In genomic region chr19:5689565-5690342, GRCm38 (mm10) we compare ENCODE assay signal across 8 mouse cellular contexts. TPM values are rescaled to one million over a fixed set of nuclear protein-coding genes. Genes with fewer than 3 reads are reported as not detected.
DNase-seq lines count a peak whose midpoint lies in the region; ATAC-seq and TF ChIP-seq lines count a peak whose summit lies in the region.

No protein-coding gene starts in this region.

- H3K4me3 ChIP-seq in layer of hippocampus, adult 2 months = peak overlapping the region; percentile 72
- peak overlapping the region; percentile 92 for H3K4me3 ChIP-seq in lung, embryonic 14.5 days (ENCODE audit: low read depth, low read length)

- no peak for TF ChIP-seq CTCF in layer of hippocampus, adult 2 months (conservative IDR thresholded peaks at IDR 0.05)
- TF ChIP-seq CTCF in lung, embryonic 14.5 days (IDR thresholded peaks at IDR 0.05; ENCODE audit: low read depth) = no peak

- peak overlapping the region; percentile 93 for H3K27ac ChIP-seq in layer of hippocampus, adult 2 months
- H3K27ac ChIP-seq in lung, embryonic 14.5 days (ENCODE audit: low read depth) = peak overlapping the region; percentile 94

- H3K4me1 ChIP-seq in lung, embryonic 14.5 days (ENCODE audit: insufficient read depth) = peaks cover 16% of the 10 kb centered on the region; the same call in 1 of the 2 replicates

- peaks cover 57% of the 10 kb centered on the region for H3K36me3 ChIP-seq in lung, embryonic 14.5 days (ENCODE audit: insufficient read depth)

- DNase-seq in MEL-GATA-1-ER (ENCODE audit: extremely low read depth, low read depth) = peak; percentile 75
- peak; percentile 66 for DNase-seq in cerebellum, adult 8-10 months
- peak; percentile 77 for DNase-seq in forelimb bud, embryonic 11.5 days (ENCODE audit: low read depth, low spot score)
- peak; percentile 89 for DNase-seq in heart, postnatal 4 days
- DNase-seq in layer of hippocampus, adult 2 months (ENCODE audit: low spot score in 2 of 2) = peak; percentile 73 to 81
- DNase-seq in lung, embryonic 14.5 days = peak; percentile 90
- DNase-seq in testis, postnatal 14 days (ENCODE audit: low spot score) = peak; percentile 87

- no peaks in the 10 kb centered on the region for H3K9me3 ChIP-seq in lung, embryonic 14.5 days (ENCODE audit: low read depth, low read length)

- peak; percentile 62 for ATAC-seq in lung, embryonic 14.5 days (ENCODE audit: insufficient read depth)
- ATAC-seq in neutrophil, adult 5-6 weeks (ENCODE audit: extremely low read depth, insufficient number of reproducible peaks, low FRiP score, poor library complexity, severe bottlenecking) = peak; percentile 51

- 4% methylated on average over 42 of the region's 42 CpGs for WGBS in lung, embryonic 14.5 days

- H3K27me3 ChIP-seq in lung, embryonic 14.5 days (ENCODE audit: insufficient read depth, low read length) = no peaks in the 10 kb centered on the region

- H3K4me2 ChIP-seq in lung, embryonic 14.5 days = peak overlapping the region; percentile 97

- peak overlapping the region; percentile 88 for H3K9ac ChIP-seq in lung, embryonic 14.5 days

RNA-seq across cellular contexts. Expression of gene Pcnx3, which starts 1.0 kb away (rescaled TPM):
- 10 to 100 TPM; 42.5 to 42.7 TPM for total RNA-seq in heart, postnatal 4 days (2021)
- total RNA-seq in layer of hippocampus, adult 2 months (2021) = 10 to 100 TPM; 69.1 to 78.8 TPM
- 28.4 and 35.2 TPM in 2 replicates for polyA plus RNA-seq in lung, embryonic 14.5 days (2014; fragmentation: Nextera tagmentation; extraction: Ambion mirVana)
- total RNA-seq in neutrophil, adult 5-6 weeks (2017) = 58.3 and 60.2 TPM in 2 replicates

RNA-seq across cellular contexts. Expression of gene Map3k11, which starts 1.2 kb away (rescaled TPM):
- 10 to 100 TPM; 39.8 to 40.0 TPM for total RNA-seq in heart, postnatal 4 days (2021)
- 10 to 100 TPM; 20.2 to 20.4 TPM for total RNA-seq in layer of hippocampus, adult 2 months (2021)
- polyA plus RNA-seq in lung, embryonic 14.5 days (2014; fragmentation: Nextera tagmentation; extraction: Ambion mirVana) = 36.6 TPM in 2 replicates
- 64.1 and 65.3 TPM in 2 replicates for total RNA-seq in neutrophil, adult 5-6 weeks (2017)

RNA-seq across cellular contexts. Expression of gene Kcnk7, which starts 14.4 kb away (rescaled TPM):
- total RNA-seq in heart, postnatal 4 days (2021) = not detected
- under 1 TPM in 1 of 2 experiments, not detected in 1; 0.36 TPM for total RNA-seq in layer of hippocampus, adult 2 months (2021)
- 0.32 and 0.47 TPM in 2 replicates for polyA plus RNA-seq in lung, embryonic 14.5 days (2014; fragmentation: Nextera tagmentation; extraction: Ambion mirVana)
- 1.7 and 2.3 TPM in 2 replicates for total RNA-seq in neutrophil, adult 5-6 weeks (2017)

RNA-seq across cellular contexts. Expression of gene Sipa1, which starts 26.2 kb away (rescaled TPM):
- total RNA-seq in heart, postnatal 4 days (2021) = 10 to 100 TPM; 40.2 to 42.2 TPM
- 10 to 100 TPM; 16.5 to 17.5 TPM for total RNA-seq in layer of hippocampus, adult 2 months (2021)
- 40.4 and 49.3 TPM in 2 replicates for polyA plus RNA-seq in lung, embryonic 14.5 days (2014; fragmentation: Nextera tagmentation; extraction: Ambion mirVana)
- total RNA-seq in neutrophil, adult 5-6 weeks (2017) = 199 and 249 TPM in 2 replicates

RNA-seq across cellular contexts. Expression of gene Ehbp1l1, which starts 36.4 kb away (rescaled TPM):
- total RNA-seq in heart, postnatal 4 days (2021) = 100 to 1,000 TPM; 179 to 191 TPM
- 10 to 100 TPM; 11.8 to 17.7 TPM for total RNA-seq in layer of hippocampus, adult 2 months (2021)
- 15.5 and 17.4 TPM in 2 replicates for polyA plus RNA-seq in lung, embryonic 14.5 days (2014; fragmentation: Nextera tagmentation; extraction: Ambion mirVana)
- 88.8 and 91.8 TPM in 2 replicates for total RNA-seq in neutrophil, adult 5-6 weeks (2017)

Comparison
In these comparisons a context has a peak if more than half of its experiments do, and no peak if none do; other contexts are left out.
1. Peak in every context shown above with its lines: DNase-seq, ATAC-seq, H3K4me3 ChIP-seq and H3K27ac ChIP-seq.